Mouse (Mus musculus) lung, postnatal 10 days (tissue): Measurements from ENCODE around the gene Golim4.
A peak's percentile ranks its signal among the peaks of the same experiment; 100 is the strongest.

ENCODE experiments used
- DNase-seq: peaks from one replicate; pipeline ENCODE4 v3.0.0; 2021

The Golim4 gene

GRCm38 (mm10) chr3:75917770-75918503 lies 38.8 kb downstream of the Golim4 start:
- no peak for DNase-seq

- peak; percentile 2 for DNase-seq
Measured at GRCm38 (mm10) chr3:75912786-75913185, 44.0 kb downstream of the Golim4 start.

- no peak for DNase-seq
Measured at GRCm38 (mm10) chr3:75910768-75911167, 46.0 kb downstream of the Golim4 start.

GRCm38 (mm10) chr3:75910257-75910656 lies 46.5 kb downstream of the Golim4 start:
- DNase-seq = peak; percentile 47

GRCm38 (mm10) chr3:75901903-75902598 lies 54.7 kb downstream of the Golim4 start:
- no peak for DNase-seq

- DNase-seq = no peak
Measured at GRCm38 (mm10) chr3:75895075-75895474, 61.7 kb downstream of the Golim4 start.

GRCm38 (mm10) chr3:75891581-75891980 lies 65.2 kb downstream of the Golim4 start:
- no peak for DNase-seq

GRCm38 (mm10) chr3:75889323-75889722 lies 67.4 kb downstream of the Golim4 start:
- no peak for DNase-seq

GRCm38 (mm10) chr3:75881582-75881981 lies 75.2 kb downstream of the Golim4 start:
- DNase-seq = no peak

- no peak for DNase-seq
Measured at GRCm38 (mm10) chr3:75879269-75879668, 77.5 kb downstream of the Golim4 start.

GRCm38 (mm10) chr3:75868886-75869285 lies 87.9 kb downstream of the Golim4 start:
- DNase-seq = peak; percentile 32

- no peak for DNase-seq
Measured at GRCm38 (mm10) chr3:75864203-75864602, 92.5 kb downstream of the Golim4 start.

GRCm38 (mm10) chr3:75861677-75862076 lies 95.1 kb downstream of the Golim4 start:
- DNase-seq = peak; percentile 54

- DNase-seq = peak; percentile 75
Measured at GRCm38 (mm10) chr3:75860760-75861159, 96.0 kb downstream of the Golim4 start.

- peak; percentile 20 for DNase-seq
Measured at GRCm38 (mm10) chr3:75835286-75835967, 121.3 kb downstream of the Golim4 start.

- no peak for DNase-seq
Measured at GRCm38 (mm10) chr3:75834827-75835226, 121.9 kb downstream of the Golim4 start.
